Mouse (Mus musculus) embryonic facial prominence, embryonic 10.5 days (tissue): ENCODE measurements around the gene Wbp1l. TPM values are rescaled to one million over a fixed set of nuclear protein-coding genes. Genes with fewer than 3 reads are reported as not detected.

ENCODE experiments used
- DNase-seq: peaks from one replicate; pipeline ENCODE4 v3.0.0-alpha.2; 2017; ENCODE audit warnings: low spot score
- H3K27ac ChIP-seq: fragments of 300-500 bp; sonication (generic); replicated peaks from 2 replicates; pipeline ENCODE4 v1.5.1; 2016; ENCODE audit warnings: mild to moderate bottlenecking
- H3K27me3 ChIP-seq: fragments of 300-500 bp; sonication (generic); replicated peaks from 2 replicates; pipeline ENCODE4 v1.6.1; 2016; ENCODE audit warnings: low read depth, mild to moderate bottlenecking; ENCODE audit not compliant: poor library complexity, severe bottlenecking
- H3K36me3 ChIP-seq: fragments of 300-500 bp; sonication (generic); replicated peaks from 2 replicates; pipeline ENCODE4 v1.6.1; 2016; ENCODE audit warnings: mild to moderate bottlenecking, moderate library complexity
- H3K4me1 ChIP-seq: fragments of 300-500 bp; sonication (generic); 2 replicates; pipeline ENCODE4 v1.6.1; 2016
- H3K4me3 ChIP-seq: fragments of 300-500 bp; sonication (generic); 2 replicates; pipeline ENCODE4 v1.5.1; 2016; ENCODE audit warnings: mild to moderate bottlenecking, moderate library complexity
- H3K9me3 ChIP-seq: fragments of 300-500 bp; sonication (generic); 2 replicates; pipeline ENCODE4 v1.6.1; 2016; ENCODE audit warnings: mild to moderate bottlenecking
- WGBS: fragments of 180-500 bp; shearing (Covaris S2); methylation state at CpG from one replicate; pipeline ENCODE4 v1.1.7; 2016; 5-methylcytosine and 5-hydroxymethylcytosine counted together
- polyA plus RNA-seq: library from polyadenylated mRNA; unstranded; fragments of >200 nt; fragmentation: Nextera tagmentation; extraction: Ambion mirVana; gene quantifications from 2 replicates; pipeline ENCODE4 v1.2.1, GENCODE M21; 2016

The Wbp1l gene
- polyA plus RNA-seq, 1 experiment from 2014 or later: 50.8 TPM

DNA sequence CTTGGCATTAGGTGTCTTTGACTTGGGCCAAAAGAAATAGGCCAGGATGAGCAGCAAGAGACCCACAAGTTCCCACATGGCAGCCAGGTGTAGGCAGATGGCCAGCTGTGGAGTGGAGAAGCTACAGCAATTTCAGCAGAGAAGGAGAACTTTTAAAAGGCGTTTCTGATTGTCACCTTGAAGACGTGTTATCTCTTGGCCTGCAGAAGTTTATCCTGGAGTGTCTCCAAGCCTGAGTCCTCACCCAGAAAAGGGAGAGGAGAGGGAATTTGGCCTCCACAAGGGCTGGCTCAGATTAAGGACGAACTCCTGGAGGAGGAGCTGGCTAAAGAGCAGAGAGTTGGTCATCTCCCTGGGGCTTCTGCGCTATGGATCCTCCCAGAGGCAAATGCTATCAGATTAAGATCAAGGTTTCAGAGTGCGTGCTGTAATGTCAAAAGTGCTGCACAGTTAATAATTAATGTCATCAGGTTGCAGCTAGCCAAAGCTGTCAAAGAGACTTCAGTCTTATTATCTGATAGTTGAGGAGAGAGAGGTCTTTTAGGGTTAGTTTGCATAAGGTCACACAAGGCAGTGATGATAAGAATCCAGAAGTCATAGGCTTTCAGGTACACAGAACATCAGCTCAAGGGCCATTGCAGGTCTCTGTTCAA, 74.0 kb downstream of the Wbp1l start, which contains the start of gene Cyp17a1:
Gene Cyp17a1 (minus strand): TSS at position 407 of the 653 bp plus-strand sequence.
- no peaks in the 10 kb centered on the region; the same call in 1 of the 2 replicates for H3K27me3 ChIP-seq
- no peaks in the 10 kb centered on the region for H3K9me3 ChIP-seq
- H3K4me3 ChIP-seq: no peak within 1 kb of the TSS
- no peak for DNase-seq
- WGBS: 69% methylated on average over 5 of the region's 5 CpGs
- H3K27ac ChIP-seq: no peak within 1 kb of the TSS
- H3K36me3 ChIP-seq: no peaks in the 10 kb centered on the region
- 0 out of 2 replicates have a peak, but pooled peaks cover 6% of the 10 kb centered on the region for H3K4me1 ChIP-seq

DNA sequence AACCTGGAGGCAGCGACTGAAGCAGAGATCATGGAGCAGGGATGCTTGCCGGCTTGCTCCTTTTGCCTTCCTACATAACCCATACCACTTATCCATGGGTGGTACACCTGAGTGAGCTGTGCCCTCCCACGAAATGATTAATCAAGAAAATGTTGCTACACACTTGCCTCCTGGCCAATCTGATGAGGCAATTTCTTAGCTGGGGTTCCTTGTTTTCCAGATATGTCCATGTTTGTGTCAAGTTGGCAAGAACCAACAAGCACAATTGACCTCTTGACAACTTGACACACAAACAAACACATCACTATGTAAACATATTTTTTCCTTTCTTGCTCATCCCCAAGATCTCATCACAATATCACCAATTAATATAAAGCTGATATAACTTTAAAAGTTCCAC, 76.8 kb downstream of the Wbp1l start:
- no peak overlapping the region for H3K4me3 ChIP-seq
- H3K9me3 ChIP-seq: no peaks in the 10 kb centered on the region
- no peak overlapping the region for H3K27ac ChIP-seq
- WGBS: 86% methylated on average over 3 of the region's 3 CpGs
- no peak for DNase-seq
- H3K4me1 ChIP-seq: peaks cover 21% of the 10 kb centered on the region
- H3K36me3 ChIP-seq: no peaks in the 10 kb centered on the region
- H3K27me3 ChIP-seq: 0 out of 2 replicates have a peak, but pooled peaks cover 4% of the 10 kb centered on the region

DNA sequence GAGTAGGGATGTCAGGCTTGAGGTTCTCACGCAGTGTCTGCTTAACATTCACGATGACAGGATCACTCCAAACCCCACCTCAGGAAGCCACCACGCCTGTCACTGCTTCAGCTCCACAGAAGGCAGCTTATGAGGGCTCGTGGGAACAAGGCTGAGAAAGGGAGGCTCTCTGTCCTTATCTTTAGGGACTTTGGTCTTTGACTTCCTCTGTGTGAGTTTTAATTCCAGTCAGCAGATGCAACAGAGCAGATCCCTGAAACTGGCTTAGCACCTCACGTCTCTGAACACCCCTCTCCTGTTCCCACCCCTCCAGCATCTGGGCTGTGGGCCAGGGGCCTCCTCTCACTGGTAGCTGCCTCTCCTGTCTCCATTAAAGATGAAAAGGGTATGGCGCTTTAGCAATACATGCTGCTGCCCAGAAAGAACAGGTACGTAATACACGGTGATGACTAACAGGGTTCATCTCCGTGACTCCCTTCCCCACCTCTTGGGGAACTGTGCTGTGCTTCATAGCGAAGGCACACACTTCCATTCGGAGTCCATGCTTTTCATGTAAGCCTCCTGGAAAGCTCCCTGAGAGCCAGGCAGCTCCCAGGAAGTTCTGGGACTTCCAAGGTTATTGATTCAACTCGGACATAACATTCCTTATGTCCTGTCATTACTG, 81.0 kb downstream of the Wbp1l start:
- Histone ChIP-seq H3K9me3 (no peaks in the 10 kb centered on the region), H3K27me3 (peaks cover 8% of the 10 kb centered on the region; the same call in 1 of the 2 replicates), H3K27ac (no peak overlapping the region), H3K4me3 (no peak overlapping the region), H3K36me3 (no peaks in the 10 kb centered on the region), H3K4me1 (peaks cover 16% of the 10 kb centered on the region)
- no peak for DNase-seq
- WGBS: 72% methylated on average over 12 of the region's 12 CpGs

DNA sequence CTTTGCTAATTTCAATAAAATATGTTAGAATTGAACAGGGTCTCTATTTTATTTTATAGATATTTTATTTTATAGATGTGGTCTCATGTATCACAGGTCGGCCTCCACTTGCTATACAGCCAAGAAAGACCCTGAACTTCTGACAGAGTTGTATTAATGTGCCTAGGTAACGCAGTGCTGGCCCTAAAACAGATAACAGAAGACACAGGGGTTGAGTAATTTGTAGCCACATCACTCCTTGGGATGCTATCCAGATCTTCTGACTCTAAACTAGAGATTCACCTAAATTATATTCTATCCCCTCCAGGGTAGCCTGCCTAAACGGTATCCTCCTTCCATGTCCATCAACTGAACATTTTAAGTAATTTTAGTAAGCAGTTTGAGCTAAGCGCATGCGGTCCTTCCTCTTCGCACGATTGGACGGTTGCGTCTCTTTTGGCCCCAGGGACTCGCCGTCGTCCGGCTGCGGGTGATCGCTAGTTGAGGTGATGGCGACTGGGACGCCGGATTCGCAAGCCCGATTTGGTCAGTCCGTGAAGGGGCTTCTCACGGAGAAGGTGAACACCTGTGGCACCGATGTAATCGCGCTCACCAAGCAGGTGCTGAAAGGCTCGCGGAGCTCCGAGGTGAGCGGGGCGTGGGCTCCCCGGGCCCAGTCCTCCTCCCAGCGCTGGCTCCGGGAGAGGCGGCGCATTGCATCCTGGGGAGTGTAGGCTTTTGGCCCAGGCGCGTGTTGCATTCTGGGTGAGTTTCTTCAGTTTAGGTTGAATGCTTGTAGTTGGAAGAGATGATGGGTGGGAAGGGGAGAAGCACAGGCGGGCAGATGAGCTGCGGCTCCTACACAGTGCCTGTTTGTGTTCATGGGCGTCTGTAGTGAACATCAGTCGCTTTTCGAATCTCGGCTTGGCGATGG, 90.8 kb downstream of the Wbp1l start, which contains the start of gene Borcs7:
Gene Borcs7 (plus strand): TSS at position 447 of the 913 bp plus-strand sequence.
- Histone ChIP-seq H3K27me3 (no peaks in the 10 kb centered on the region), H3K9me3 (no peaks in the 10 kb centered on the region), H3K4me1 (peaks cover 13% of the 10 kb centered on the region), H3K4me3 (peak within 1 kb of the TSS; percentile 76), H3K27ac (peak within 1 kb of the TSS; percentile 96), H3K36me3 (peaks cover 7% of the 10 kb centered on the region)
- DNase-seq: peak; percentile 88
- WGBS: 4% methylated on average over 44 of the region's 44 CpGs

DNA sequence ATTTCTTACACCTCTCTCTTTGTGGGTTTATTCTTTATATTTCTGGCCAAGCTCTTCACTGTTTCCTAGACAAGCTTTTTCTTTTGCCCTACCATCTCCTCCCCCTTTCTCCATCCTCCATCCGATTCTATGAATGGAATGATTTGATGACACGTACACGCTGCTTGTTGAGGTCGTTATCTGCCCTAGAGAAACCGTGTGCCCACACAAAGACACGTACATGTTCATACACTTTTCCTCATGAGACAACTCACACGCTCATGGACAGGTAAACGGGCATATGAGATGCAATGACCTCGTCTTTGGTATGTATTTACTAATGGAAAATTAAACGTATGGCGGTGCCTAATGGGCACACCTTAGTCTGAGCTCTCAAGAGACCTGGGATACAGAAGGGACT, 91.5 kb downstream of the Wbp1l start:
- H3K36me3 ChIP-seq: peaks cover 13% of the 10 kb centered on the region
- H3K27ac ChIP-seq: peak overlapping the region; percentile 96
- no peak for DNase-seq
- H3K4me1 ChIP-seq: peaks cover 13% of the 10 kb centered on the region
- H3K9me3 ChIP-seq: no peaks in the 10 kb centered on the region
- H3K4me3 ChIP-seq: peak overlapping the region; percentile 76
- WGBS: 80% methylated on average over 11 of the region's 11 CpGs
- no peaks in the 10 kb centered on the region for H3K27me3 ChIP-seq

DNA sequence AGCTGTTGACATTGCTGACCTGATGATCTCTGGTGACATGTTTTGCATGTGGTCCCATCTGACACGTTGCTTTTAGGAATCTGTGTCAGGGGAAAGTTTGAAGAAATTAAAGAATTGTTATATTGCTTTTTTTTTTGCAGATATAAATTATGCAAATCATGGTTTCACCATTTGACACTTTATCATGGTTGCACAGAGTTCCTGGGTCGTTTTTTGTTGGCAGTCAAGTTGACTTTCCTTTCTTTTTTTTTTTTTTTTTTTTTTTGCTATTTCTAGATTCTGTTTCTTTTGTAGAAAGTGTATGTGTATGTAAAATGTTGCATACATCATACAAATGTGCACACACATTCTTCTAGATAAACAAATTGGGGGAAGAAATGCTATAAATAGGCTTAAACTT, 92.2 kb downstream of the Wbp1l start:
- WGBS: 80% methylated on average over 2 of the region's 2 CpGs

DNA sequence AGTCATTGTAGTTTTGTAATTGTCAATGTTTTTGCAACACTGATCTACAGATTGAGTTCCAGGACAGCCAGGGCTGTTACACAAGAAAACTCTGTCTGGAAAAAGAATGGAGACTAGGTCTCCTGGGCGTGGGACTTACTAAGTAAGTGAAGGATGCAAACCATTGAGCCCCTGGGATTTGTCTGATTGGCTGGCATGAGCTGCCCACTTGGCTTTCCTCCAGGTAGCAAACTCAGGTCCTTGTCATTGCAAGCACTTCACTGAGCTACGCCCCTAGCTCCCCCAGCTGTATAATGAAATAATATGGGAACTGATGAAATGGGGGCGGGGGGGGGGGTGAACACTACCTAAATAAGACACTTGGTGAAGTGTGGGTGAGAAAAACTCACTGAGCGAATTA, 94.3 kb downstream of the Wbp1l start:
- H3K4me3 ChIP-seq: no peak overlapping the region
- no peak for DNase-seq
- H3K27me3 ChIP-seq: no peaks in the 10 kb centered on the region
- H3K9me3 ChIP-seq: no peaks in the 10 kb centered on the region
- H3K36me3 ChIP-seq: peaks cover 22% of the 10 kb centered on the region
- peaks cover 15% of the 10 kb centered on the region for H3K4me1 ChIP-seq
- no peak overlapping the region for H3K27ac ChIP-seq
- 91% methylated on average over 4 of the region's 4 CpGs for WGBS

More for the DNA sequence above, 92.2 kb downstream of the Wbp1l start:
- DNase-seq: no peak
- no peak overlapping the region for H3K27ac ChIP-seq
- H3K4me3 ChIP-seq: no peak overlapping the region
- no peaks in the 10 kb centered on the region for H3K9me3 ChIP-seq
- peaks cover 13% of the 10 kb centered on the region for H3K4me1 ChIP-seq
- no peaks in the 10 kb centered on the region for H3K27me3 ChIP-seq
- peaks cover 16% of the 10 kb centered on the region for H3K36me3 ChIP-seq

DNA sequence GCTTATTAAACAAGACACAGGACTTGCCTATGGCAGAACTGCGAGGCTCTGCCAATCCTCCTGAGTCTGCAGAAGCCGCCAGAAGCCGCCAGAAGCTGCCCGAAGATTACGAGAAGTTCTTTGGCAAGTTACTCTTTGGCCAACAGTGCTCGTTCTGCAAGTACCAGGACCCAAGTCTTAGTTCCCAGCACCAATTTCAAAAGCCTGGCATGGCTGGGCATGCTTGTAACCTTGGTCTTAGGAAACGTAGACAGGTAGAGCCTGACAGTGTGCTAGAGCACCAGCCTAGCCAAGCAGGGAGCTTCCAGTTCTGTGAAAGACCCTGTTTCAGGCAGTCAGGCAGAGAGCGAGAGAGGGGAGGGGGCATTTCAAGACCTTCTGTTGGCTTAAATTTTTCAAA, 97.6 kb downstream of the Wbp1l start:
- peaks cover 10% of the 10 kb centered on the region for H3K4me1 ChIP-seq
- peaks cover 29% of the 10 kb centered on the region for H3K36me3 ChIP-seq
- no peak for DNase-seq
- 94% methylated on average over 8 of the region's 8 CpGs for WGBS
- no peak overlapping the region for H3K27ac ChIP-seq
- no peaks in the 10 kb centered on the region for H3K9me3 ChIP-seq
- H3K4me3 ChIP-seq: no peak overlapping the region
- no peaks in the 10 kb centered on the region for H3K27me3 ChIP-seq

DNA sequence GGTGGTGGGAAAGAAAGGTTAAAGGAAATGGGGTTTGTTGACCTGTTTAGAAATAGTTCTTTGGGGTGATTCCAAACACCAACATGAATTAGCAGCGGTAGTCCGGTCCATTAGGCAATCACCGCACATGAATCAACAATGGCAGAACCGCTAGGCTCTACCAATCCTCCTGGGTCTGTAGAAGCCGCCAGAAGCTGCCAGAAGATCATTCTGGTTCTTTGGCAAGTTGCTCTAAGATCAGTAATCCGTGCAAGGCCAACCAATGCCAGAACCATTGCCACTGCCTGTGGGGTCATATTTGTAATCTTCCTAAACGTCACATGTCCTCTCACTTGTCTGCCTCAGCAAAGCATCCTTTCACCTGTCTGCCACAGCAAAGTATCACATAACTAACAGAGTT, 98.1 kb downstream of the Wbp1l start:
- Histone ChIP-seq H3K9me3 (no peaks in the 10 kb centered on the region), H3K27ac (no peak overlapping the region), H3K4me1 (peaks cover 10% of the 10 kb centered on the region), H3K27me3 (no peaks in the 10 kb centered on the region), H3K4me3 (no peak overlapping the region), H3K36me3 (peaks cover 34% of the 10 kb centered on the region)
- no peak for DNase-seq
- 91% methylated on average over 7 of the region's 7 CpGs for WGBS

DNA sequence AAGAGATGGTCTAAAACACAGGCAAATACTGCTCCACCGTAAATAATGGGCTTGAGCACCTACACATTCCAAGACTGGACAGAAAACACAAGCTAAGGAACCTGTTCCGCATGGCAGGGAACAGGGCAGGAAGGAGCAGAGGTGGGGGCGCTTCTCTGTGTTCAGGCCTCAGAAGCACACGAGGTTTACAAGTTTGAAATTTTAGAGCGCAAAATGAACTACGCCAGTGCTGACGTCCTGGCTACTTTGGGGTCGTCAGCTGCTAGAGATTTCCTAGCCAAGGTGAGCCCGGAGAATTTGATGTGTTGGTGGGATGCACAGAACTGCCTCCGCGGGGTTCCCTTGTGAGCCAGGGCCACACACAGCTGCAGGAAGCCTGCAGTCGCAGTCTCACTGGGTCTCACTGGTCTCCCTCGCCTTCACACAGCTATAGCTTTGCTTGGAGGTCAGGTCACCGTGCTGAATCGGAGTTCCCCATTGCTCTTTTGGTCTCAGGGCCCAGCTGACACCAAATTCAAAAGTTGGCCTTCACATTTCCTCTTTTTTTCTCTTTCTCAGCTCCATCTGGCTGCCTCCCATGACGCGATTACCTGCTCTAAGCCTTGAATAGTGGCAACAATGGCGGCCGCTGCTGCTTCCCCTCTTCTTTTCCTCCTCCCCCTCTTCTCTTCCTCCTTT, 99.1 kb downstream of the Wbp1l start:
- Histone ChIP-seq H3K4me1 (peaks cover 10% of the 10 kb centered on the region), H3K36me3 (peaks cover 37% of the 10 kb centered on the region), H3K27ac (no peak overlapping the region; the same call in 1 of the 2 replicates), H3K27me3 (no peaks in the 10 kb centered on the region), H3K9me3 (no peaks in the 10 kb centered on the region), H3K4me3 (no peak overlapping the region)
- 49% methylated on average over 19 of the region's 19 CpGs for WGBS
- no peak for DNase-seq

DNA sequence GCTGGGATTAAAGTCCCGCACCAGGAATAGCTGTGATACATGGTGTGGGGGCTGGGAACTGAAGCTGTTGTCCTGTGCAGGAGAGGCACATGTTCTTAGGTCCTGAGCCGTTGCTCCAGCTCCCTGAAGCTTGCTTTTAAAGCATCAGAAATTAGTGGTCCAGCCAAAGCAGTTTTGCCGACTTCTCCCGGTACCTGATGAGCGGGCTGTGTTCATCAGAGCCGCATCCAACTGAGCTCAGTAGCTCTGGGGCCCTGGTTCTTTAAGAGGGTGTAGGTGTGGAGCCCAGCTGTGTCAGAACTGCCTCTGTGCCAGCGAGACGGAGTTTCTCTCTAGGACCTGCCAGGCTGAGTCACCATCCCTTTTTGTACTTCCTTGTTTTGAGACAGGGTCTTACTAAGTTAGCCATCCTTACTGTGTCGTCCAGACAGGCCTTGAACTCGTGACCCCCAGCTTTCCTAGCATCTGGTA, 100.2 kb downstream of the Wbp1l start:
- H3K27ac ChIP-seq: no peak overlapping the region
- H3K4me3 ChIP-seq: no peak overlapping the region
- no peaks in the 10 kb centered on the region for H3K9me3 ChIP-seq
- H3K36me3 ChIP-seq: peaks cover 37% of the 10 kb centered on the region
- H3K4me1 ChIP-seq: peaks cover 10% of the 10 kb centered on the region
- no peaks in the 10 kb centered on the region for H3K27me3 ChIP-seq
- 79% methylated on average over 10 of the region's 10 CpGs for WGBS
- no peak for DNase-seq

DNA sequence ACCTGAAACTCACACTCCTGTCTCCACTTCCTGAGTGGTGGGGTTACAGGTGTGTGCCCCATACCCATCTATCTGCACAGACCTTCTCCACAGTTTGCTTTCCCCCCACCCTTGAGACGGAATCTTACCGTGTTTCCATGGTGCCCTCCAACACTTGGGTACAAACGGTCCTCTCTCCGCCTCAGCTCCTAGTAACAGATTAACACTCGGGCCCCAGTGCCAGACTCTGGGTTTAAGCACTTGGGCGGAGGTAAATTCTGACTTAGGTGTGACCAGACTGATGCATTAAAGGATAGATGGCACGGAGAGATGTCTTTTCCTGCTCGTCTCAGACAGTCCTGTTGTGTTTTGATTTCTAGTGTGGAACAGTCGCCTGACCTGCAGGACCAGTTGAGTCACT, 102.3 kb downstream of the Wbp1l start:
- DNase-seq: no peak
- 87% methylated on average over 9 of the region's 9 CpGs for WGBS

More for the DNA sequence above, 102.3 kb downstream of the Wbp1l start:
- Histone ChIP-seq H3K27ac (no peak overlapping the region), H3K4me3 (no peak overlapping the region), H3K27me3 (peaks cover 13% of the 10 kb centered on the region), H3K9me3 (no peaks in the 10 kb centered on the region), H3K36me3 (peaks cover 20% of the 10 kb centered on the region), H3K4me1 (peaks cover 10% of the 10 kb centered on the region)
